Comparison of ENCODE assay signal across 22 mouse cellular contexts in genomic region chr6:33496141-33496855, GRCm38 (mm10).
DNase-seq lines count a peak whose midpoint lies in the region; ATAC-seq and TF ChIP-seq lines count a peak whose summit lies in the region.
"Had no signal": no experiment of that assay in that cellular context is flagged by ENCODE, and none has a peak within 500 bp of the region (broad histone marks: within the 10 kb centered on the region; RNA-seq: fewer than 3 reads in every experiment).

No protein-coding gene starts in this region.

- H3K27me3 ChIP-seq in forebrain, embryonic 15.5 days = no peaks in the 10 kb centered on the region
- H3K27me3 ChIP-seq in hindbrain, postnatal 0 days (ENCODE audit: insufficient read depth, low read length) = no peaks in the 10 kb centered on the region
- H3K27me3 ChIP-seq in stomach, postnatal 0 days (ENCODE audit: control insufficient read depth, insufficient read depth, low read length) = no peaks in the 10 kb centered on the region
- H3K27me3 ChIP-seq: CH12.LX; embryonic facial prominence, embryonic 12.5 days; heart, embryonic 13.5 days; limb, embryonic 13.5 days; neural tube, embryonic 12.5 days had no signal

- 11% methylated on average over 6 of the region's 6 CpGs for WGBS in forebrain, embryonic 15.5 days
- WGBS in hindbrain, postnatal 0 days = 35% methylated on average over 6 of the region's 6 CpGs
- 71% methylated on average over 6 of the region's 6 CpGs for WGBS in stomach, postnatal 0 days

- H3K4me3 ChIP-seq in layer of hippocampus, adult 2 months = no peak overlapping the region
- H3K4me3 ChIP-seq in forebrain, embryonic 15.5 days = no peak overlapping the region
- no peak overlapping the region for H3K4me3 ChIP-seq in hindbrain, postnatal 0 days (ENCODE audit: low read length)
- no peak overlapping the region for H3K4me3 ChIP-seq in stomach, postnatal 0 days (ENCODE audit: low read depth, low read length)
- H3K4me3 ChIP-seq: embryonic facial prominence, embryonic 12.5 days; heart, embryonic 13.5 days; limb, embryonic 13.5 days; neural tube, embryonic 12.5 days had no signal

- DNase-seq in layer of hippocampus, adult 2 months (ENCODE audit: low spot score in 2 of 2) = no peak
- no peak for DNase-seq in layer of hippocampus, adult 9-11 months
- DNase-seq in Muller cell, postnatal 12 days (ENCODE audit: inconsistent ontology term) = peak; percentile 58
- DNase-seq in hindbrain, postnatal 0 days (ENCODE audit: low spot score) = no peak
- DNase-seq in ovary, postnatal 14 days (ENCODE audit: low spot score) = no peak
- DNase-seq in stomach, postnatal 0 days (ENCODE audit: low spot score) = no peak
- DNase-seq in spleen, postnatal 4 days (ENCODE audit: low spot score in 2 of 2) = no peak
- DNase-seq: adrenal gland, adult 2 months; cerebellum, adult 2 months; heart, postnatal 36 days; kidney, adult 11 months; lung, postnatal 14 days; retina, postnatal 1 day; right cerebral cortex, postnatal 4 days had no signal

- H3K36me3 ChIP-seq in forebrain, embryonic 15.5 days = no peaks in the 10 kb centered on the region
- no peaks in the 10 kb centered on the region for H3K36me3 ChIP-seq in hindbrain, postnatal 0 days (ENCODE audit: insufficient read depth, low read length)
- no peaks in the 10 kb centered on the region for H3K36me3 ChIP-seq in stomach, postnatal 0 days (ENCODE audit: control insufficient read depth, insufficient read depth, low read length)
- H3K36me3 ChIP-seq: neural tube, embryonic 12.5 days had no signal

- peak overlapping the region; percentile 60 for H3K27ac ChIP-seq in layer of hippocampus, adult 2 months
- peak overlapping the region; percentile 76 for H3K27ac ChIP-seq in forebrain, embryonic 15.5 days (replicated peaks)
- peak overlapping the region; percentile 12; the same call in 1 of the 2 replicates for H3K27ac ChIP-seq in hindbrain, postnatal 0 days
- no peak overlapping the region for H3K27ac ChIP-seq in stomach, postnatal 0 days (replicated peaks)
- H3K27ac ChIP-seq: embryonic facial prominence, embryonic 12.5 days; heart, embryonic 13.5 days; kidney, postnatal 0 days; limb, embryonic 13.5 days; liver, embryonic 14.5 days; neural tube, embryonic 12.5 days had no signal

- no peak for TF ChIP-seq CTCF in layer of hippocampus, adult 2 months (conservative IDR thresholded peaks at IDR 0.05)
- TF ChIP-seq CTCF in hindbrain, postnatal 0 days (IDR thresholded peaks at IDR 0.05; ENCODE audit: low read depth) = no peak
- TF ChIP-seq CTCF in stomach, postnatal 0 days (IDR thresholded peaks at IDR 0.05; ENCODE audit: low read depth) = no peak

- H3K9me3 ChIP-seq in forebrain, embryonic 15.5 days = no peaks in the 10 kb centered on the region
- no peaks in the 10 kb centered on the region for H3K9me3 ChIP-seq in hindbrain, postnatal 0 days (ENCODE audit: low read length)
- H3K9me3 ChIP-seq in stomach, postnatal 0 days (ENCODE audit: control insufficient read depth, low read length) = no peaks in the 10 kb centered on the region
- H3K9me3 ChIP-seq: embryonic facial prominence, embryonic 12.5 days; heart, embryonic 13.5 days; limb, embryonic 13.5 days; neural tube, embryonic 12.5 days had no signal

- peaks cover 16% of the 10 kb centered on the region for H3K4me1 ChIP-seq in forebrain, embryonic 15.5 days
- no peaks in the 10 kb centered on the region for H3K4me1 ChIP-seq in hindbrain, postnatal 0 days (ENCODE audit: insufficient read depth, low read length)
- H3K4me1 ChIP-seq in stomach, postnatal 0 days (replicated peaks; ENCODE audit: control insufficient read depth, insufficient read depth) = no peaks in the 10 kb centered on the region
- H3K4me1 ChIP-seq: embryonic facial prominence, embryonic 12.5 days; heart, embryonic 13.5 days; limb, embryonic 13.5 days had no signal

- H3K9ac ChIP-seq in forebrain, embryonic 15.5 days (replicated peaks) = no peak overlapping the region
- no peak overlapping the region for H3K9ac ChIP-seq in hindbrain, postnatal 0 days (replicated peaks; ENCODE audit: low read length)
- no peak overlapping the region for H3K9ac ChIP-seq in stomach, postnatal 0 days (ENCODE audit: low read length)
- H3K9ac ChIP-seq: embryonic facial prominence, embryonic 12.5 days; heart, embryonic 13.5 days; limb, embryonic 13.5 days; liver, embryonic 14.5 days; neural tube, embryonic 12.5 days had no signal

- H3K4me2 ChIP-seq in forebrain, embryonic 15.5 days (replicated peaks) = no peak overlapping the region
- H3K4me2 ChIP-seq in hindbrain, postnatal 0 days (ENCODE audit: low read depth, low read length) = no peak overlapping the region
- no peak overlapping the region for H3K4me2 ChIP-seq in stomach, postnatal 0 days (replicated peaks; ENCODE audit: low read depth)
- H3K4me2 ChIP-seq: embryonic facial prominence, embryonic 12.5 days; heart, embryonic 13.5 days; limb, embryonic 13.5 days; neural tube, embryonic 12.5 days had no signal

- peak; percentile 35; the same call in 1 of the 2 replicates for ATAC-seq in forebrain, embryonic 15.5 days (replicated peaks)
- ATAC-seq in hindbrain, postnatal 0 days = no peak
- ATAC-seq in stomach, postnatal 0 days (ENCODE audit: low FRiP score, low TSS enrichment) = no peak

- no peak for TF ChIP-seq EP300 in stomach, postnatal 0 days (optimal IDR thresholded peaks at IDR 0.05)
